Mouse (Mus musculus) MEL (cell line): ENCODE results near the gene D17Wsu92e.

ENCODE experiments used
- BHLHE40 ChIP-seq: IDR thresholded peaks from 2 replicates; pipeline ENCODE4 v1.6.1; 2012; ENCODE audit warnings: low read depth, mild to moderate bottlenecking, inconsistent platforms, low read length, improper control_type of control experiment, borderline replicate concordance
- CTCF ChIP-seq, 3 experiments: IDR thresholded peaks in 2 of 3; conservative IDR thresholded peaks in 1 of 3; 2 replicates each; pipeline ENCODE4 v1.5.1; 2011 to 2012; ENCODE audit warnings: low read length in 3 of 3, low read depth in 2 of 3, mild to moderate bottlenecking in 2 of 3, improper control_type of control experiment in 1 of 3, inconsistent platforms in 1 of 3, mixed read lengths in 1 of 3, moderate library complexity in 1 of 3; ENCODE audit not compliant: control insufficient read depth in 1 of 3, insufficient read depth in 1 of 3, poor library complexity in 1 of 3, severe bottlenecking in 1 of 3
- EP300 ChIP-seq, 2 experiments: IDR thresholded peaks; 2 replicates each; pipeline ENCODE4 v1.6.1; 2011; ENCODE audit warnings: improper control_type of control experiment in 2 of 2, low read length in 2 of 2, low read depth in 1 of 2, mild to moderate bottlenecking in 1 of 2
- GABPA ChIP-seq: IDR thresholded peaks from 2 replicates; pipeline ENCODE4 v1.6.1; 2012; ENCODE audit warnings: low read depth, mild to moderate bottlenecking, inconsistent platforms, low read length, improper control_type of control experiment, moderate library complexity
- GATA1 ChIP-seq: IDR thresholded peaks from 2 replicates; pipeline ENCODE4 v1.6.1; 2011; ENCODE audit warnings: low read depth, low read length, improper control_type of control experiment
- HCFC1 ChIP-seq: IDR thresholded peaks from 2 replicates; pipeline ENCODE4 v1.6.1; 2012; ENCODE audit warnings: low read depth, mild to moderate bottlenecking, inconsistent platforms, low read length, improper control_type of control experiment, moderate library complexity
- MAFK ChIP-seq: IDR thresholded peaks from 2 replicates; pipeline ENCODE4 v1.6.1; 2011; ENCODE audit warnings: low read depth, mild to moderate bottlenecking, low read length, improper control_type of control experiment, borderline replicate concordance
- POLR2A ChIP-seq, 2 experiments: IDR thresholded peaks; 2 replicates each; pipeline ENCODE4 v1.6.1; 2011 to 2012; ENCODE audit warnings: low read length in 2 of 2, mild to moderate bottlenecking in 2 of 2, control low read depth in 1 of 2, improper control_type of control experiment in 1 of 2, low read depth in 1 of 2, moderate library complexity in 1 of 2; ENCODE audit not compliant: control insufficient read depth in 1 of 2, insufficient read depth in 1 of 2, poor library complexity in 1 of 2

GRCm38 (mm10) chr17:27856798-27857648 lies 36.6 kb upstream of the D17Wsu92e start:
- no peak for TF ChIP-seq GABPA
- no peak for TF ChIP-seq CTCF (IDR thresholded peaks at IDR 0.05 in 2 of 3, conservative IDR thresholded peaks at IDR 0.05 in 1 of 3; ENCODE audit: control insufficient read depth in 1 of 3, insufficient read depth in 1 of 3, low read depth in 2 of 3, low read length in 3 of 3, poor library complexity in 1 of 3, severe bottlenecking in 1 of 3)
- TF ChIP-seq EP300 (IDR thresholded peaks at IDR 0.05; ENCODE audit: low read depth in 1 of 2, low read length in 2 of 2), result no peak
- no peak for TF ChIP-seq BHLHE40
- no peak; a peak in 1 of 4 replicates for TF ChIP-seq POLR2A (IDR thresholded peaks at IDR 0.05; ENCODE audit: control insufficient read depth in 1 of 2, insufficient read depth in 1 of 2, low read depth in 1 of 2, low read length in 2 of 2, poor library complexity in 1 of 2)
- TF ChIP-seq GATA1, result no peak
- no peak for TF ChIP-seq MAFK
- TF ChIP-seq HCFC1, result no peak
